Mouse (Mus musculus) forebrain, postnatal 0 days (tissue): Measurements from ENCODE around the gene Dab2ip. TPM values are rescaled to one million over a fixed set of nuclear protein-coding genes. Genes with fewer than 3 reads are reported as not detected.

Source experiments
- ATAC-seq: fragments of 200-750 bp; cut with Nextera tagmentation; 2 replicates; pipeline ENCODE4 v1.8.0; 2017; ENCODE audit warnings: mild to moderate bottlenecking, moderate library complexity
- DNase-seq: peaks from one replicate; pipeline ENCODE4 v3.0.0-alpha.2; 2015
- H3K27ac ChIP-seq: fragments of 300-500 bp; sonication (generic); 2 replicates; pipeline ENCODE4 v1.5.1; 2014; ENCODE audit warnings: low read depth, mild to moderate bottlenecking, antibody characterized with exemption, low read length, moderate library complexity, mixed read lengths
- H3K27me3 ChIP-seq: fragments of 300-500 bp; sonication (generic); 2 replicates; pipeline ENCODE4 v1.6.1; 2014; ENCODE audit warnings: mild to moderate bottlenecking, low read length, mixed read lengths; ENCODE audit not compliant: insufficient read depth
- H3K36me3 ChIP-seq: fragments of 300-500 bp; sonication (generic); 2 replicates; pipeline ENCODE4 v1.6.1; 2014; ENCODE audit warnings: mild to moderate bottlenecking, moderate library complexity; ENCODE audit not compliant: insufficient read depth
- H3K4me1 ChIP-seq: fragments of 300-500 bp; sonication (generic); 2 replicates; pipeline ENCODE4 v1.6.1; 2014; ENCODE audit warnings: antibody characterized with exemption; ENCODE audit not compliant: insufficient read depth
- H3K4me2 ChIP-seq: fragments of 300-500 bp; sonication (generic); 2 replicates; pipeline ENCODE4 v1.6.1; 2014; ENCODE audit warnings: low read depth, mild to moderate bottlenecking, moderate library complexity
- H3K4me3 ChIP-seq: fragments of 300-500 bp; sonication (generic); 2 replicates; pipeline ENCODE4 v1.5.1; 2014; ENCODE audit warnings: low read depth, low read length, mixed read lengths
- H3K9ac ChIP-seq: fragments of 300-500 bp; sonication (generic); 2 replicates; pipeline ENCODE4 v1.6.1; 2014; ENCODE audit warnings: mild to moderate bottlenecking
- H3K9me3 ChIP-seq: fragments of 300-500 bp; sonication (generic); 2 replicates; pipeline ENCODE4 v1.6.1; 2016; ENCODE audit warnings: low read length
- CTCF ChIP-seq: sonication (generic); IDR thresholded peaks from 2 replicates; pipeline ENCODE4 v1.5.1; 2016; ENCODE audit warnings: antibody characterized with exemption, control low read depth, low read depth
- WGBS: fragments of 180-500 bp; shearing (Covaris S2); extraction: QIAGEN DNeasy Blood & Tissue Kit; methylation state at CpG from one replicate; pipeline ENCODE4 v1.1.7; 2014; 5-methylcytosine and 5-hydroxymethylcytosine counted together
- polyA plus RNA-seq: library from polyadenylated mRNA; unstranded; fragments of >200 nt; fragmentation: Nextera tagmentation; extraction: Ambion mirVana; gene quantifications from 2 replicates; pipeline ENCODE4 v1.2.1, GENCODE M21; 2015
- total RNA-seq: library from RNA; depleted of rRNA; stranded (reverse); fragments of >200 nt; gene quantifications from 2 replicates; pipeline ENCODE4 v1.2.3, GENCODE M21; 2014

The Dab2ip gene
- total and polyA plus RNA-seq, 2 experiments from 2014 or later: 65.4 to 119 TPM

DNA sequence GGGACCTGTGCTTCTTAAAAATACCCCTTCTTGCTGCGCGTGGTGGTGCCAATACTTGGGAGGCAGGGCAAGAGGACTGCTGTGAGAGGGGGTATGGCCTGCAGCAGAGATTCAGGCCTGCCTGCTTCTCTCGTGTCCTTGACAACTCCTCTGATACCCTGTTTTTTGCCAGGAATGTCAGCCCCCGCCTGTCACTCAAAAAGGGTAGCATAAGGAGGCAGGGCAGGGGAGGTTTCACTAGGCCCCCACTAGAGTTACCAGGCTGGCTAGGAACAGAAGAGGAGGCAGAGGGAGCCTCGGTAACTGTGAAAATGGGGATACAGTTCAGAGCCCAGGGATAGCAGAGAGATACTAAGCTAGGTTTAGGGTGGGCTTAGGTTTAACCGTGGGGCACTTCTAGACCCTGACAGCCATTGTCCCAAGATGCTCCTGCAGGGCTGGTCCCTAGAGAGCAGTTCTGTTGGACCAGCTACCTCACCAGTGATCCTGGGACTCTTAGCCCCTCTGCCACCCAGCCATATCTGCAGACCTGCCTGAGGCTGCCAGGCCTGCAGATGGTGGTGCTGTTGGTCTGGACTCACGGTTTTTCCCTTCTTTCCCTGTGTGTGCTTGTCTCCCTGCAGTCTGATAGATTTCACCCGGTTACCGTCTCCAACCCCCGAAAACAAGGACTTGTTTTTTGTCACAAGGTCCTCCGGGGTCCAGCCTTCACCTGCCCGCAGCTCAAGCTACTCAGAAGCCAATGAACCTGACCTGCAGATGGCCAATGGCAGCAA, 161.4 kb downstream of the Dab2ip start:
- 79% methylated on average over 12 of the region's 12 CpGs for WGBS
- no peak for DNase-seq
- peaks cover 88% of the 10 kb centered on the region for H3K36me3 ChIP-seq

DNA sequence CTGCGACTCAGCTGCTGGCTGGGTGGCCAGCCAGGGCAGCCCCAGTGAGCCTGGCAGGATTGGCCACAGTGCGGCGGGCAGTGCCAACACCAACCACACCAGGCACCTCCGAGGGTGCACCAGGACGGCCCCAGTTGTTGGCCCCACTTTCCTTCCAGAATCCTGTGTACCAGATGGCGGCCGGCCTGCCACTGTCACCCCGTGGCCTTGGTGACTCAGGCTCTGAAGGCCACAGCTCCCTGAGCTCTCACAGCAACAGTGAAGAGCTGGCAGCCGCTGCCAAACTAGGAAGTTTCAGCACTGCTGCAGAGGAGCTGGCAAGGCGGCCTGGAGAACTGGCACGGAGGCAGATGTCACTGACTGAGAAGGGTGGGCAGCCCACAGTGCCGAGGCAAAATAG, 162.0 kb downstream of the Dab2ip start:
- H3K9ac ChIP-seq: no peak overlapping the region
- H3K27ac ChIP-seq: no peak overlapping the region
- no peaks in the 10 kb centered on the region for H3K9me3 ChIP-seq
- no peaks in the 10 kb centered on the region for H3K4me1 ChIP-seq
- DNase-seq: no peak
- no peaks in the 10 kb centered on the region for H3K27me3 ChIP-seq
- no peak overlapping the region for H3K4me2 ChIP-seq
- TF ChIP-seq CTCF: no peak
- 84% methylated on average over 12 of the region's 12 CpGs for WGBS
- H3K4me3 ChIP-seq: no peak overlapping the region
- peaks cover 86% of the 10 kb centered on the region for H3K36me3 ChIP-seq
- peak; percentile 16; the same call in 1 of the 2 replicates for ATAC-seq

More for the DNA sequence above, 161.4 kb downstream of the Dab2ip start:
- no peak for ATAC-seq
- H3K9me3 ChIP-seq: no peaks in the 10 kb centered on the region
- no peaks in the 10 kb centered on the region for H3K4me1 ChIP-seq
- no peak overlapping the region for H3K9ac ChIP-seq
- H3K27ac ChIP-seq: no peak overlapping the region
- H3K27me3 ChIP-seq: no peaks in the 10 kb centered on the region
- H3K4me3 ChIP-seq: no peak overlapping the region
- TF ChIP-seq CTCF: no peak
- H3K4me2 ChIP-seq: no peak overlapping the region

DNA sequence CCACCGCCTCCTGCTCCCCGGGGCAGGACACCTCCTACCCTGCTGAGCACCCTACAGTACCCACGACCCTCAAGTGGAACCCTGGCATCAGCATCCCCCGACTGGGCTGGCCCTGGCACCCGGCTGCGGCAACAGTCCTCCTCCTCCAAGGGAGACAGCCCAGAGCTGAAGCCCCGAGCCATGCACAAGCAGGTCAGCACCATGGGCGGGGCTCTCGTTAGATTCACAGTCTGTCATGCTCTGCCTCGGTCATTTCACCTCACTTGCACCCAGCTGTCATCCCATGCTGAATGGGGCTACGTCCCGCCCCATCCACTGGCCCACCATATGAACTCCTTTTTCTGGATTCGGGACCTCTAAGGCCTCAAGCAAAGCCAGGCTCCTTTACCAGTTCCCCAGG, 162.5 kb downstream of the Dab2ip start:
- ATAC-seq: no peak
- 85% methylated on average over 13 of the region's 13 CpGs for WGBS
- no peaks in the 10 kb centered on the region for H3K4me1 ChIP-seq
- H3K27me3 ChIP-seq: no peaks in the 10 kb centered on the region
- no peak overlapping the region for H3K4me2 ChIP-seq
- no peak for DNase-seq
- H3K27ac ChIP-seq: no peak overlapping the region
- H3K4me3 ChIP-seq: no peak overlapping the region
- TF ChIP-seq CTCF: no peak
- H3K9me3 ChIP-seq: no peaks in the 10 kb centered on the region
- H3K9ac ChIP-seq: no peak overlapping the region
- H3K36me3 ChIP-seq: peaks cover 82% of the 10 kb centered on the region

GRCm38 (mm10) chr2:35720956-35721355, 162.9 kb downstream of the Dab2ip start:
- Histone ChIP-seq H3K27ac (no peak overlapping the region), H3K4me1 (no peaks in the 10 kb centered on the region), H3K9ac (no peak overlapping the region), H3K4me2 (no peak overlapping the region), H3K36me3 (peaks cover 78% of the 10 kb centered on the region), H3K27me3 (no peaks in the 10 kb centered on the region), H3K4me3 (no peak overlapping the region), H3K9me3 (no peaks in the 10 kb centered on the region)
- WGBS: 91% methylated on average over 9 of the region's 9 CpGs
- DNase-seq: no peak
- no peak for TF ChIP-seq CTCF
- ATAC-seq: no peak

- H3K27me3 ChIP-seq: no peaks in the 10 kb centered on the region
- no peak overlapping the region for H3K9ac ChIP-seq
- no peaks in the 10 kb centered on the region for H3K9me3 ChIP-seq
- H3K36me3 ChIP-seq: peaks cover 76% of the 10 kb centered on the region
- no peak for ATAC-seq
- H3K4me2 ChIP-seq: no peak overlapping the region
- DNase-seq: no peak
- no peaks in the 10 kb centered on the region for H3K4me1 ChIP-seq
- H3K4me3 ChIP-seq: no peak overlapping the region
- no peak overlapping the region for H3K27ac ChIP-seq
- TF ChIP-seq CTCF: no peak
- WGBS: 71% methylated on average over 9 of the region's 9 CpGs
These were observed 164.8 kb downstream of the Dab2ip start for GRCm38 (mm10) chr2:35722821-35723220.

GRCm38 (mm10) chr2:35723267-35723666, 165.2 kb downstream of the Dab2ip start:
- Histone ChIP-seq H3K4me3 (no peak overlapping the region), H3K4me1 (no peaks in the 10 kb centered on the region), H3K4me2 (no peak overlapping the region), H3K27ac (no peak overlapping the region), H3K9me3 (no peaks in the 10 kb centered on the region), H3K9ac (no peak overlapping the region), H3K36me3 (peaks cover 76% of the 10 kb centered on the region), H3K27me3 (no peaks in the 10 kb centered on the region)
- no peak for TF ChIP-seq CTCF
- DNase-seq: no peak
- WGBS: 96% methylated on average over 6 of the region's 6 CpGs
- ATAC-seq: no peak

DNA sequence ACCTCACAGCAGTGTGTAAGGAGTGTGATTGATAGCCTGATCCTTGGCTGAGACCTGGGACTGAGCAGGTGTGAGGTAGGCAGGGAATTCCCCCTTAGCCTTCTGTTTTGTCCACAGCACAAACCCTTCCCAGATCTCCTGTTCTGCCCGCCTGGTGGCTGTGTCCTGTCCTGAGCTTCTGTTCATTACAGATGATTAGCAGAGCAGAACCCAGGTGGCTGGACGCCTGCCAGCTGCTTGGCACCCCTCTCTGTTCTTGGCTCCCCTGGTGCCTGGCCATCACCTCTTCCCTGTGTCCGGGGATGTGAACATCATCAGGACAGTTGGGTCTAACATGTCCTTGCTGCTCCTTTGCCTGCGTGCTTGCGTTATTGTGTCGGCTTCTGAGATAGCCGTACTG, 165.6 kb downstream of the Dab2ip start:
- Histone ChIP-seq H3K36me3 (peaks cover 76% of the 10 kb centered on the region), H3K27me3 (no peaks in the 10 kb centered on the region), H3K4me1 (no peaks in the 10 kb centered on the region; the same call in 1 of the 2 replicates), H3K27ac (no peak overlapping the region), H3K9me3 (no peaks in the 10 kb centered on the region), H3K9ac (no peak overlapping the region), H3K4me2 (no peak overlapping the region), H3K4me3 (no peak overlapping the region)
- ATAC-seq (no peak), DNase-seq (no peak)
- WGBS: 72% methylated on average over 7 of the region's 7 CpGs
- no peak for TF ChIP-seq CTCF
